Mouse (Mus musculus) retina, adult 2 months (tissue): ENCODE data around the gene Smyd1.

ENCODE experiments used
- DNase-seq: peaks from one replicate; pipeline ENCODE4 v3.0.0-alpha.2; 2012; ENCODE audit warnings: low read depth, low spot score

Smyd1 gene

DNA sequence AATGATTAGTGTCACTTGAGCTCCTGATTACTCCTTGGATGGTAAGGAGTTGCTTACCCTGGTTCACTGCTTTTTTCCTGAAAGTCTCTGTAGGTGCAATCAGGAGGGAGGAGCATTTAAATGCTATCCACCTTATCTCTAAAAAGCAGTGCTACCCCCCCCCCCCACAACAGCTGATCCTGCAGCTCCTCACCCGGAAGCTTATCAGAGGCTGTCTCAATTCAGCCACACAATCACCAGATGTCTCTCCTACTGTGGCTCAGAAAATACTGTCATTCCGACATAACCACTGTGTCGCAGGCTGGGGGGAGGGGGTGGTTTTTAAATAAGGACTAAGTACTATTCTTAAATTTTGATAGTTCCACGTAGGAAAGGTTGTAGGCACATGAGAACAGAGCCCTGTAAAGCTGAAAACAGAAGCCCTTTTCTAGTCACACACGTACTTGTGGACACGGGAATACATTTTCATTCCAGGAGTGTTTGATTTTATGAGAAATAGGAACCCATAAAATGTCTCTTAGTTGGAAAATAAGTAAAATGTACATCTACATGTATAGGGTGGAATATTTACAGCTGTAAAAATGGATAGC is 61.9 kb downstream of the Smyd1 start:
- no peak for DNase-seq

DNA sequence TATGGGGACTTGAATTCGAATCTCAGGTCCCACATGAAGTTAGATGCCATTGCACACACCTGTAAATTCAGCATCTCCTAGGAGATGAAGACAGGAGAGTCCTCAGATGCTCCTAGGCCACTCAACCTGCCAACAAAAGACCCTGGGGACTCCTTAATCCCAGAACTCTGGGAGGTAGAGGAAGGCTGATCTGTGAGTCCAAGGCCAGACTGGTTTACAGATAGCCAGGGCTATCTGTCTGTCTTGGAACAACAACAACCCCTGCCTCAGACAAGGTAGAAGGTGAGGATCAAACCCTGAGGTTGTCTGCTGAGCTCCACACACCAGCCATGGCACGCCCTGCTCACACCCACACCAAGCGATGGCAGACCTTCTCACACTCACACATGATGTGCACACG is 62.9 kb downstream of the Smyd1 start:
- no peak for DNase-seq

DNA sequence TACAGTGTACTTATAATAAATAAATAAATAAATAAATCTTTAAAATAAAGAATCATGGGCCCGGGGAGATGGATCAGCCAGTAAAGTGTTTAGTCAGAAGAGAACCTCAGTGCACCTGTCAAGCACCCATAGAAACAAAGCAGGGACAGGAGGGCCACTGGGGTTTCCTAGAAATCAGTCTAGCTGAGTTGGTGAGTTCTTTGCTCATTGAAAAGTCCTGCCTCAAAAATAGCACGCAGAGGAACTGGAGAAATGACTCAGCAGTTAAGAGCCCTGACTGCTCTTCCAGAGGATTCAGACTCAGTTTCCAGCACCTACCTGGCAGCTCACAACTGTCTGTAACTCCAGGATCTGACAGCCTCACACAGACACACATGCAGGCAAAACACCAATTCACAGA is 63.5 kb downstream of the Smyd1 start:
- DNase-seq, result no peak

DNA sequence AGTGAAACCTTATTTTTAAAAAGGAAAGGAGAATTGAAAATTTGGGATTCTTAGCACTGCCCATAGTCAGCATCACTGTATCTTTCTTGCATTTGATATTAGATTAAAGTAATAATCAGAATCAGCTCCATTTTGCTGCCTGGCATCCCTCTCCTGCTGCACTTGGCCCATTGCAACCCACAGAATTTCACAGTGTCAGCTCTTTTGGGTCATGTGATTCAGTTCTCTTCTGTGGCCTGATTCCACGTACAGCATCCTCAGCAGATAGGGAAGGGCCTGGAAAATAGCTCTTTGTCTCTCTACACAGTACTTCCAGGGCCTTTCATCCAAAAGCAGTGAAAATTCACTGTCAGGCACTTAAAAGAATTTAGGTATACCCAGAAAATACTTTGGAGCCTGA is 64.7 kb downstream of the Smyd1 start:
- DNase-seq, result no peak

DNA sequence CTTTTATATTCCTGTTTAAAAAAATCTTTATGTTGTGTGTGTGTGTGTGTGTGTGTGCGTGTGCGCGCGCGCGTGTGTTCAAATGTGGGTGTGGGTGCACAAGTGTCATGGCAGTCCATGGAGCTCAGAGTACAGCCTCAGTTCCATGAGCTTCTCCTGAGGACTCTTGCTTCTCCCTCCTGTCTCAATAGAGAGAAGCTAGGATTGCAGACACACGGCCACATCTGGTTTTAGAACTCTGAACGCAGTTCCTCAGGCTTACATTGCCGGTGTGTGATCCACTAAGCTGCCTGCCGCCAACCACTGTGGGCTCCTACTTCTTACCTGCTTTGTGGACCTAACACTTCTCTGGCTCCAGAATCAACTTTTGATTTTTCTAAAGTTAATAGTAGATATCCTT is 65.9 kb downstream of the Smyd1 start:
- no peak for DNase-seq

DNA sequence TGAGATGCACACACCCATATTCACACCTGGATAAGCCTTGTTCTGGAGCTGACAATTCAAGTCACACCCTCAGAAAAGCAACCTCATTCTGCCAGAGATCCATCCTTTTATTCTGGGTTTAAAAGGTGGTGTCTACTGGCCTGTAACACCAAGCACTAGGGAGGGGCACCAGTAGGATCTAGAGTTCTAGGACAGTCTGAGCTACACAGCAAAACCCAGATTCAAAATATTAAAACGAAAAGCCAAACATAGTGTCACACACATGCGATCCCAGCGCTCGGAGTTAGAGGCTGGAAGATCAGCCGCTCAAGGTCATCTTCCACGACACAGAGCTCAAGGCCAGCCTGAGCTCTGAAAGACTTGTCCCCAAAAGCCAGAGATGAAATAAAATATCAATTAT is 67.6 kb downstream of the Smyd1 start:
- no peak for DNase-seq

DNA sequence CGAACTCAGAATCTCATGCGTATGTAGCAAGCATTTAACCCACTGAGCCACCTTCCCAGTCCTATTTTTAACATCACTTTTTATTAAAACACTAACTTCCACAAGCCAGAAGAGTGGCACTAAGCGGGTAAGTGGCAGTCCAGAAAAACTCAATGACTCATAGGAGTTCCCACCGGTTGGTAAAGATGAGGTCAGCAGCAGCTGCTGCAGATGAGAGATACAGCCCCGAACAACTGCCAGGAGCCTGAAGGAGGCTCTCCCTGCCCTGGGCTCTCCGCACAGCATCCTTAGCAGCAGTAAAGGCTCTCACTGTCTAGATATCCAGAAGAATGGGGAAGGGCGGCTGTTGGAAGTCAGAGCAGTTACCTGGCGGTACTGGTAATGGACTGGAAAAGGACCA is 71.1 kb downstream of the Smyd1 start:
- no peak for DNase-seq

DNA sequence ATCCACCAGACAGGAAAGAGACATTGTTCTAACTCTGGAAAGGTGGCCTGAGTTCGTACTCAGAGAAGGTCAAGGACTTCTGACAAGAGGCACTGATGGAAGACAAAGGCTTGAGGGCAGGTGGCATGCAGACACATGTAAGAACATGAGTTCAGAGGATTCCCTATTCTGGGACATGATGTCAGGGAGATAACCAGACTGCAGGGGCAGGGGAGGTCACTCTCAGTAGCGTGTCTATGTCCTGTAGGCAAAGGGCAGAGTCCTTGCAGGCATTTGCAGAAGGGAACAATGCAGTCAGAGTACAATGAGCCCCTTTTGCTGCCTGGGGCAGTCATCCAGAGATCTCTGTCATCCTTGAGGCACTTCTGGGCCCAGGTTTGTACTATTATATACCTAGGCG is 72.4 kb downstream of the Smyd1 start:
- no peak for DNase-seq

DNA sequence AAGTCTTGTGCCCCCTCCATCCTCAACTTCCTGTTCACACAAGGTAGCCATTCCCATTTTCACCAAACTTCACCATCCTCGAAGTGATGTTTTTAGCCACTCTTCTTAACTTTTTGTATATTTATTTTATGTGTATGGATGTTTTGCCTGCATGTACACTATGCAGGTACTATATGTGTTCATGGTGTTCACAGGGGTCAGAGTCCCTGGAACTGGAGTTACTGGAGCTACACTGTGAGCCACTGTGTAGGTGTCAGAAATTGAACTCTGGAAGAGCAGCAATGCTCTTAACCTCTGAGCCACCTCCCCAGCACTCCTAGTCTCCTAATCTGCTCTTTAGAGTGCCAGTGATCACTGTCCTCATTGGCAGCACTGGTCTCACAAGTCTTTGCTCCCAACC is 73.6 kb downstream of the Smyd1 start:
- no peak for DNase-seq

DNA sequence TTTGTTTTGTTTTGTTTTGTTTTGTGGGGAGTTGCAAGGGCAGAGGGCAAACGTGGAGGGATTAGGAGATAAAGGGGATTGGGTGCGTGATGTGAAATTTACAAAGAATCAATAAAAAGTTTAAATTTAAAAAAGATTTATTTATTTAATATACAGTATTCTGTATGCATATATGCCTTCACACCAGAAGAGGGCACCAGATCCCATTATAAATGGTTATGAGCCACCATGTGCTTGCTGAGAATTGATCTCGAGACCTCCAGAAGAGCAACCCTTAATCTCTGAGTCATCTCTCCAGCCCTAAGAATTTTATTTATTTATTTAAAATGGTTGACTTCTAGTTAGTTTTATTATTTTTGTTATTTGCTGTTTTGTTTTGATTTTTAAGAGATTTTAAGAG is 78.8 kb downstream of the Smyd1 start:
- no peak for DNase-seq

DNA sequence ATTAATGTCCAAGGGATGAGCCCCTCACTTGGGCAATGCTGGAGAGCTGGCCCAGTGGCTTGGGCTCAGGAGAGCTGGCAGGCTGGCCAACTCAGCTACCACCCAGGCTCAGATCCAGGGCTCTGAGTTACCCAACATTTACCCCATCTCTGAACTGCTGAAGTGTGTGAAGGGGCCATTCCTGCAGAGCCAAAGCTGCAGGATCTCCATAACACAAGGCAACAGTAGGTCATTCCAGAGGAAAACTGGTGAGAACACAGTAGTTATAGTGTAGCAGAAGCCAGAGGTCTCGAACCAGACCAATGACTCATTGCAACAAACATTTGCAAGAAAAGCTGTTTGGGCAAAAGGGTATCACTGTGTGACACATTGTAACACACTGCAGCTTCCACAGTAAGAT is 79.2 kb downstream of the Smyd1 start:
- DNase-seq, result no peak

DNA sequence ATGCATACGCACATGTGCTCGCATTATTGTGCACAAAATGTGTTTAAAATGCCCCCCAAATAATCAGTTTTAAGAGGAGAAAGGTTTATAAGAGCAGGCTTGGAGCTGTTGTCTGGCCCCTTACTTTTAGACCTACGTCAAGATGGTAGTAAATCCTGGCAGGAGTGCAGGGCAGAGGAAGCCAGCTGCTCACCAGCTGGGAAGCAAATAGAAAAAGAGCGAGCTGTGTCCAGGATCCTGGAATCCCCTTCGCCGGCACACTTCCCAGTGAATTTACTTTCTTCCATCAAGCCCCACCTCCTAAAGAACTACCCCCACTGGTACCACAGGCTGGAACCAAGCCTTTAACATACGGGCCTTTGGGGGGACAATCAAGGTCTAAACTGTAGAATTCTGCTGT is 81.2 kb downstream of the Smyd1 start:
- DNase-seq, result no peak

DNA sequence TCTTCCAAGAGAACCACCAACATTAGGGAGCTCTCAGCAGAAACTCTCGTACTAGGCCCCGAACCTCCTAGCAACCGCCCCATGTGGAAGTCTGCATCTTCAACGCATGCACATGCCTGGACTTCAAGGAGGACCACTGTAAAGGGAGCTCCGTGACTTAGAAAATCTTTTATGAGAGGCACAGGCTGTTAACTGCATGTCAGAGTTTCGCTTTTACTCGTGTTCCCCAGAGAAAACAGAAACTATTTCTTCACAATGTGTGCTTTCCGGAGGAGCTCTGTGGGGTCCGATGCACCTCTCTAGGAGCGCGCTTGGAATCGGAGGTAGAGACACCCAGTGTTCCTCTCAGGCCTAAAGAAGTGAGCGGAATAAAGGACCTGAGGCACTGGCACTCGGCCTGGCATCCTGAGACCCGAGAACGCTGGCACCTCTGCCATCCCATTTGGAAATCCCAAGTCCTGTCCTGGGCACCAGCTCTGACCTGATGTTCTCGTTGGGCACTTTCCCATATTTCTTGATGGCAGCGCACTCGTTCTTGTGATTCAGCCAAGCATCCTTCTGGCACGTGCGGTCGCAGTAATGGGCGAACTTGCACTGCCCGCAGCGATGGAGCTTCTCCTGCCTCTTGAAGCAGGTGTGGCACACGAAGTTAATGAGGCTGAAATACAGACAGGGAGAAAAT is 82.8 kb downstream of the Smyd1 start:
- no peak for DNase-seq

DNA sequence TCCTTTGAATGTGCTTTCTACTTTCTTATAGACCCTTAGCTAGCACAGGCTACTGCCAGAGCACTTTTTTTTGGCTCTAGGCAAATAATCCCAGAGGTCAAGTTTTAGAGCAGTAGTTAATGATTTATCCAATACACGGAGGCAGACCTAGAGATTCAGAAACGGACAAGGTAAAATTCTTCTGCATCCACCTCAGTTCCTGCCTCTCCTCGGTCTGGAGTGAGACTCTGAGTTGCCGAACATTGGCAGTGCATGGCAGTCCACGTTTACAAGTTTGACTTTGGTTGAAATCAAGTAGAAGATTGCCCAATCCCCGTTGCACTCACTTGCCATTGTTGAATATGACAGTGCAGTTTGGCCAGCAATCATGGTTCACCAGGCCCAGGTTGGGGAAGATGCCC is 85.0 kb downstream of the Smyd1 start:
- DNase-seq, result no peak

DNA sequence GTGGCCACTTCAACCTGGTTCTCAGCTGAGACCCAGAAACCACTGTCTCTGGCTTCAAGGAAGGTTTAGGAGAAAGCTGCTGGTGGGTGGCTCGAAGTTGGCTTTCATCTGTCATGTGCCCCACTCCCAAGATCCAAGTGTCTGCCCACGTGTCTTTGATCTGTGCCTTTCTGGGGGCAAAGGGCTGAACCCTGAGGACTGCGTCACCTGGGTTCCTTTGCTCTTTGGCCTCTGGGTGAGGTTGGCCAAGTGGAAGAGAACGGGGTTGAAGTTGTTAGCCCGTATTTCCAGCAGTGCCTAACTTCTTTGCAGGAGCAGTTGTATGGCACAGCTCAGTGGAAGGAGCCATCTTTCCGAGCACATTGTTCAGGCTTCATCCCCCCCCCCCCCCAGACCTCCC is 85.5 kb downstream of the Smyd1 start:
- DNase-seq, result no peak

DNA sequence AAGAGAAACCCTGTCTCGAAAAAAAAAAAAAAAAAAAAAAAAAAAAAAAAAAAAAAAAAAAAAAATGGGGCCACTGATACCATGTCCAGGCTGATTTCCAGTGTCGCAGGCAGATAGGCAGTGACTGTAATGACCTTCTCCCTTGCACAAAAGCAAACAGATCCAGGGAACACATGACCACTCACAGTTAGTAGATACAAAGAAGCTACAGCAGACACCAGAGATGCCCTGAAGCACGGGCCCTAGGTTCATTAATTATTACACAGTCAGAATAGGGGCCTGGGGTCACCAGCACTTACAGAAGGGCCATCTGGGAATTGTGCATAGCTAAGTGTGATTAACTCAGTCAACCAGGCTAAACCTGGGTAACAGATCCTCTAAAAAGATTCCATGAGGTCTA is 86.1 kb downstream of the Smyd1 start:
- no peak for DNase-seq

DNA sequence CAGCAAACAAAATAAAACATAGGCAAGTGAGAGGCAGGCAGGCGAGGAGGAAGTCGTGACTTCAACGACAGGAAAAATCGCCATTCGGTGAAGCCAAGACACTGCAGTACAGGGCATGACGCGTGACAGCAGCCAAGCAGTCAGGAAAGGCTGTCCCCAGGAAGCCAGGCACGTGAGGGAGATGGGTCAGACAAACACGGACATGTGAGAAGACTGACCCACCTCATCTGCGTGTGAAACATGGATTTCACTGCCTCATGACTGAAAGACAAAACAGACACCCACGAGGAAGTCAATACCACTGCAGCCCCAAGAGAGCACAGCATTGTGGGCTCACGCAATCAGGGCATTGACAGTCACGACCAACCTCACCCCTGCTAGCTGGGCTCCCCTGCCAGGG is 86.9 kb downstream of the Smyd1 start:
- DNase-seq, result no peak

DNA sequence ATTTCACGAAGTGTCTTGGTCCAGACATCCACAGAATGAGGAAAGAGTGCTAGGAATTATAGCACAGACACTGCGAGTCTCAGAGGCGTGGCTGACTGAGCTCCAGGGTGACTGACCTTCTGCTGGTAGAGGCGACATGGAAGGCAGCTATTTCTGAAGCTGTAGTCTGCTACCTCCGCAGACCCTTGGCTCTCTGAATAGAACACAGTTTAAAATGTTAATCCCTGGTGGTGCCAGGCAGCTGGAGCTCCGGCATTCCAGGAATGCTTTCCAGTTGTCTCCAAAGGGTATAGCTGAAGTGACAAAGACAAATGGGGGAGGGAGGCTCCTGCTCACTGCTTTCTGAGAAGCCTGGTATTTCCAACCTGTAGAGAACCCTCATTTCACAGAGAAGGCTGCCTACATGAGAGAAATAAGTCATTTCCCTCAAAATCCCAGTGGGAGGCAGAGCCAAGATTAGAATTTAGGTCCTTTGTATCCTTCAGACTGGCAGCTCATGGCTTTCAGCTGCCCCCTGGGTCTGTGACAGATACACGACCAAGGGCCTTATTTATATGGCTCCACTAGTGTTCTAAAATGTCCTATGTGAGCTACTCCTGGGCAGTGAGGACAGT is 94.8 kb downstream of the Smyd1 start:
- no peak for DNase-seq

DNA sequence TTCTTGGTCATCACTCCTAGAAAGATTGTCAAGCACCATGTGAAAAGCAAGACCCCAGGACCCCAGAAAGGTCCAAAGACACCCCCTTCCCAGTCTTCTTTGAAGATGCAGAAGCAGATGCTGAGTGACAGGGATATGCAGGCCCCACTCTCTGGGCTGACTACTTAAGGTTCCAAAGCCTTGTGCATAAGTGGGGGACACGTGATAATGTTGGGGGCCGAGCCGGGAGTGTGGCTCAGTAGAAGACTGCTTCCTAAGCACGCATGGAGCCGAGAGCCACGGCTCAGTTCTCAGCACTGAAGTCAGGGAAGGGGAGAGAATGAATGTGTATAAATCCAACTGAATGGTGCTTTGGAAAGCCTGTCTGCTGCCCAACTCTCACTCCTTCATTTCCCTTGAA is 95.5 kb downstream of the Smyd1 start:
- DNase-seq, result no peak

DNA sequence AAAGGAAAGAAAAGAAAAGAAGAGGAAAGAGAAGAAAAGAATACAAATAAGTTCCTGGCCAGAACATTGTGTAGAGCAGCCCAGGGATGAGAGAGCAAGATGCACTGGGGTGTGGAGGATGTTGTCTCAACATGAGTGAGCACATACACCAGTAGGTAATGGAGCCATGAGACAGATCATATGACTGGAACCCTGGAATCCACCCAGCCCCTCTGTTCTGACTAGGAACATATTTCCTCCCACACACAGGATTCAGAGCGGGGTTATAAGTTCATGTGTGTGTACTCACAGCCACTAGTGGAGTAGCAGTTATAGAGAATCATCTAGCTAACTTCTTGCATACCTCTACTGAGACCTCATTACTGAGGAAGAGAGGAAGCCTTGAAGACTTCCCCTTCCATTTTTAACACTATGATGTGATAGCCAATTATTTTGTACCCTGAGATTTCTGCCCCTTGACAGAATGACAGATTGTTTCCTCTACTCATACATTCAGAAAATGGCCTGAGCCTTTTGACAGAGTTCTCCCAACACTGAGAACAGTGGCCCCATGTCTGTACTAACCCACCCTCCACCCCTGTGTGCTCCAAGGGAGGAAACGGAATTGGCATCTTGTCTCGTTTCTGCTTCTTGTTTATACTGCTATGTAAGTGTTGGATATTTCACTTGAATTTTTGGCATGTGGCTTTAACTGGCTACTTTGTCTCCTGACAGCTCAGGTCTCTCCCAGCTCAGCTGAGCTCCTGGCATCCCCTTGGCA is 97.7 kb downstream of the Smyd1 start:
- no peak for DNase-seq

DNA sequence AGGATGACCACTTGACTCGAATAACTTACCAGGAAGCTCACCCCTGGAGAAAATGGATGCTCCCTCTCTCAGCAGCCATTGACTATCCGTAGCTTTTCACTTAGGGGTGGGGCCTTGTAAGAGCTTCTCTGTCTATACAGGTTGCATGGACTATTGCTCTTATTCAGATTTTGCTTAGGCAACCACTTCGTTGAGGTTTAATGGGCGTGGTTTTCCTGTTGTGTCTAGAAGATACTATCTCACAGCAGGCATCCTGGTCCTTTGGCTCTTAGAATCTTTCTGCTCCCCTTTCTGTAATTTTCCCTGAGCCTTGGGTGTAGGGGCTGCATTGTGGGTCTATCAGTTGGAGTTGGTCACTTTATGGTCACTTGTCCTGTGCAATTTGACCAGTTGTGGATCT is 100.5 kb downstream of the Smyd1 start:
- DNase-seq, result no peak

DNA sequence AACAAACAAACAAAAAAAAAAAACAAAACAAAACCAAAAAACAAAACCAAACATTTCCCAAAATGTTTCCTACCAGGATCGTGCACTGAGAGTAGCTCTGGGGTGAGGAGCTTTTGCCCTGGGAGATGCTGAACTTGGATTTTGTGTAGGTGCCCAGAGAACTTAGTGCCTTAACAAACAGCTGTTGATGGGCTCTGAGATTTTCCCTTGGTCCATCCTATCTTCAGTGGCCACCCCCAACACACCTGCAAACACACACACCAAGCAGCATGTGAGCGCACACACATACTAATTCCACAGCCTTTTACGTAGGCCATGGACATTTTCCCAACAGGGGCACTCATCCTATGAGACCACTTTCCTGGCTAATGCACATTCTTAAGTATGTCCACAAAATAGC is 109.6 kb downstream of the Smyd1 start:
- DNase-seq, result no peak

DNA sequence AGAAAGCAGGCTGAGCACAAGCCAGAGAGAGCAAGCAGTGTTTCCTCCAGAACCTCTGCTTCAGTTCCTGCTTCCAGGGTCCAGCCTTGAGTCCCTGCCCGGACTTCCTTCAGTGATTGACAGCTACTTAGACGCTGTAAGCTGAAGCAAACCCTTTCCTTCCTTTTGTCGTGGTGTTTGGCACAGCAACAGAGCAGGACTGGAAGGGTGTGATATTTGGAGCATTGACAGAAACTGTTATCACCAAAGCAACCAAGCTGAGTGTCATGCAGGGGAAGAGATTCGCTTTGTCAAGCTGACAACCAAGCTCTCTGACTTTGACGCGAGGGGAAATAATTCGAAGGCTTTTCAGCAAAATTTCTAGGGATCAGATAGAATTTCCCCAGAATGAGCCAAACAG is 110.1 kb downstream of the Smyd1 start:
- DNase-seq, result no peak
